Mouse (Mus musculus) hindbrain, embryonic 16.5 days (tissue): ENCODE results near the gene Hsp90aa1. TPM values are rescaled to one million over a fixed set of nuclear protein-coding genes. Genes with fewer than 3 reads are reported as not detected.

ENCODE experiments used
- ATAC-seq: fragments of 200-750 bp; cut with Nextera tagmentation; 2 replicates; pipeline ENCODE4 v1.8.0; 2017; ENCODE audit warnings: moderate TSS enrichment, moderate library complexity
- H3K27ac ChIP-seq: fragments of 300-500 bp; sonication (generic); 2 replicates; pipeline ENCODE4 v1.5.1; 2014; ENCODE audit warnings: low read depth, mild to moderate bottlenecking, control low read depth, low read length, moderate library complexity
- H3K27me3 ChIP-seq: fragments of 300-500 bp; sonication (generic); replicated peaks from 2 replicates; pipeline ENCODE4 v1.6.1; 2014; ENCODE audit warnings: low read length; ENCODE audit not compliant: control insufficient read depth, insufficient read depth
- H3K36me3 ChIP-seq: fragments of 300-500 bp; sonication (generic); 2 replicates; pipeline ENCODE4 v1.6.1; 2014; ENCODE audit warnings: mild to moderate bottlenecking, low read length, moderate library complexity, mixed read lengths; ENCODE audit not compliant: control insufficient read depth, insufficient read depth
- H3K4me1 ChIP-seq: fragments of 300-500 bp; sonication (generic); 2 replicates; pipeline ENCODE4 v1.6.1; 2014; ENCODE audit warnings: low read depth, low read length; ENCODE audit not compliant: control insufficient read depth, insufficient read depth
- H3K4me2 ChIP-seq: fragments of 300-500 bp; sonication (generic); 2 replicates; pipeline ENCODE4 v1.6.1; 2014; ENCODE audit warnings: mild to moderate bottlenecking, low read length, control low read depth, moderate library complexity
- H3K4me3 ChIP-seq: fragments of 300-500 bp; sonication (generic); 2 replicates; pipeline ENCODE4 v1.5.1; 2014; ENCODE audit warnings: mild to moderate bottlenecking, low read length, control low read depth, moderate library complexity
- H3K9ac ChIP-seq: fragments of 300-500 bp; sonication (generic); 2 replicates; pipeline ENCODE4 v1.6.1; 2014; ENCODE audit warnings: low read depth, mild to moderate bottlenecking, control low read depth, low read length, moderate library complexity
- H3K9me3 ChIP-seq: fragments of 300-500 bp; sonication (generic); 2 replicates; pipeline ENCODE4 v1.6.1; 2014; ENCODE audit warnings: mild to moderate bottlenecking, low read length, moderate library complexity; ENCODE audit not compliant: control insufficient read depth
- WGBS: fragments of 180-500 bp; shearing (Covaris S2); extraction: QIAGEN DNeasy Blood & Tissue Kit; methylation state at CpG from one replicate; pipeline ENCODE4 v1.1.7; 2014; 5-methylcytosine and 5-hydroxymethylcytosine counted together
- microRNA-seq: library from miRNA; unstranded; fragments of <30 nt; microRNA quantifications from one replicate; pipeline ENCODE4, GENCODE M21; 2017
- polyA plus RNA-seq: library from polyadenylated mRNA; unstranded; fragments of >200 nt; fragmentation: Nextera tagmentation; extraction: Ambion mirVana; gene quantifications from 2 replicates; pipeline ENCODE4 v1.2.1, GENCODE M21; 2015

The Hsp90aa1 gene
- polyA plus RNA-seq, 1 experiment from 2014 or later: 1,618 TPM

DNA sequence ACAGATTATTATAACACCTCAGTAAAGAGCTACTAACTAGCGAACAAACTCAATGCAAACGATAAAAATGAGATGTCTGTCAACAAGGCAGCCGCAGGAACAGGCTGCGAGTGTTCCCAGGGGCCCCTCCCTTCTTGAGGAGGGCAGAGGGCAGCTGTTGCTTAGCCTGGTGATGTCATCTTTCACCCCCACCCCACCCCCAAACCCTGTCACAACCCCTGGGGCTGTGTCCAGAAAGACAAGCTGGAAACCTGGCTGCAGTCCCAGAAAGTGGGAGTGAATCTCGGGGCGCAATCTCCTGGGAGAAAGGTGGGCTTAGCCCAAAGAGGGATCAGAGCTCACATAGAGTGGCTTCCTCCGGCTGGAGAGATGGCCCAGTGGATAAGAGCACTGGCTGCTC, 21.3 kb downstream of the Hsp90aa1 start:
- H3K9ac ChIP-seq: no peak overlapping the region
- no peak for ATAC-seq
- 43% methylated on average over 7 of the region's 7 CpGs for WGBS
- H3K4me1 ChIP-seq: no peaks in the 10 kb centered on the region
- H3K36me3 ChIP-seq: no peaks in the 10 kb centered on the region
- no peak overlapping the region for H3K27ac ChIP-seq
- H3K4me3 ChIP-seq: no peak overlapping the region
- H3K9me3 ChIP-seq: no peaks in the 10 kb centered on the region
- no peaks in the 10 kb centered on the region for H3K27me3 ChIP-seq
- no peak overlapping the region for H3K4me2 ChIP-seq

DNA sequence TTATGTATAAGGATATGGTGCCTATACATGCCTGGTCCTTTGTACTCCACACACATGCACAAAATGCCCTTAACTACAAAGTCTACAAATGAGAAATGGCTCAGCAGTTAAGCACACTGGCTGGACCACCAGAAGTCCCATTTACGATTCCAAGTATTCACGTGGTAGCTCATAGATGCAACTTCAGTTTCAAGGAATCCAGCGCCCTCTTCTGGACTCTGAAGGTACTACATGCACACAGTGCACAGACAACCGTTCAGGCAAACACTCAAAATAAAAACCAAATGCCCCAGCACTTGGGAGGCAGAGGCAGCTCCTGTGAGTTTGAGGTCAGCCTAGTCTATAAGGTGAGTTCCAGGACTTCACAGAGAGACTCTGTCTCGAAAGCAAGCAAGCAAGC, 28.3 kb downstream of the Hsp90aa1 start:
- Histone ChIP-seq H3K4me3 (no peak overlapping the region), H3K9ac (no peak overlapping the region), H3K27ac (no peak overlapping the region), H3K27me3 (no peaks in the 10 kb centered on the region), H3K9me3 (no peaks in the 10 kb centered on the region; the same call in 1 of the 2 replicates), H3K4me1 (no peaks in the 10 kb centered on the region), H3K4me2 (no peak overlapping the region), H3K36me3 (peaks cover 5% of the 10 kb centered on the region; the same call in 1 of the 2 replicates)
- 48% methylated on average over 5 of the region's 5 CpGs for WGBS
- no peak for ATAC-seq

DNA sequence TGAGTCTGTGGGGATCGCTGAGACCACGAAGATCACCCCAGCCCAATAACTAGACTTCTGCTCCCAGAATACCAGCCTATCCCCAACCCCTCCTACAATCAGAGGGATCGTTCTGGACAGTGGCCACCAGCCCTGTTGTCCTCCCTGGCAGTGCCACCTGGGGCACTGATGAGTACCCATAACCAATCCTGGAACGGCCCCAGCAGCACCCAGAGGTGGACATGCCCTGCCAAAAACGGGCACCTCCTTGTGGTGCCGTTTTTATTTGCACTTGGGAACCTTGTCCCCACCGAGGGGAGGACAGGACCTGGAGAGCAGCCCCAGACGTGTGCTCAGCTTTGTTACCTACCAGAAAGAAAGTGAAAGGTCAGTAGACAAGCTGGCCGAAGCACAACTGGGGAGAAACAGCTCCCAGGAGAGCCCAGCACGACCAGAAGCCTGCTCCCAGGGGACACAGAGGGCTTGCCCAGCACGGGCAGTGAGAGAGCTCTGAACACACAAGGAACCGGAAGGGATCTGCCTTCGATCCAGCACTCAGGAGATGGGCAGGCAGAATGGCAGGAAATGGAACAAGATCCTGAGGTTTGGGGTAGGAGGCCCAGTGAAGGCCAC, 35.0 kb downstream of the Hsp90aa1 start:
- no peak overlapping the region for H3K4me3 ChIP-seq
- no peak overlapping the region for H3K9ac ChIP-seq
- WGBS: 88% methylated on average over 13 of the region's 13 CpGs
- no peaks in the 10 kb centered on the region for H3K4me1 ChIP-seq
- no peak overlapping the region for H3K4me2 ChIP-seq
- peaks cover 67% of the 10 kb centered on the region for H3K36me3 ChIP-seq
- no peaks in the 10 kb centered on the region for H3K27me3 ChIP-seq
- H3K9me3 ChIP-seq: no peaks in the 10 kb centered on the region
- ATAC-seq: no peak
- no peak overlapping the region for H3K27ac ChIP-seq

DNA sequence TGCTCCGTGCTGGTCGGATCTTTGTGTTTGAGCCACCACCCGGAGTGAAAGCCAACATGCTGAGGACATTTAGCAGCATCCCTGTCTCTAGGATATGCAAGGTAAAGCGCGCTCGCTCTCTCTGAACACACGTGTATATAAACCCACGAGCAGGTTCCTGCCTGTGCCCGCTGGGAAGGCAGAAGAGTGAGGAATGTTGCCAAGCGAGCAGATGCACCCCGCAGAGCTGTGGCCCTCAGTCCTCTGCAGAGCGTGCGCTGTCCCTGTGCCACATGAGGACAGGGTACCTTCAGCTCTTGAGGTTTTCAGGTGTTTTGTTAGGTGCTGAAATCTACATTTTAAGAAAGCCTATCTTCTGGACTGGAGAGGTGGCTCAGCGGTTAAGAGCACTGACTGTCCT, 40.8 kb downstream of the Hsp90aa1 start:
- ATAC-seq: no peak
- no peak overlapping the region for H3K4me3 ChIP-seq
- H3K27ac ChIP-seq: no peak overlapping the region
- no peaks in the 10 kb centered on the region for H3K9me3 ChIP-seq
- peaks cover 91% of the 10 kb centered on the region for H3K36me3 ChIP-seq
- 95% methylated on average over 14 of the region's 14 CpGs for WGBS
- H3K4me1 ChIP-seq: no peaks in the 10 kb centered on the region
- no peak overlapping the region for H3K4me2 ChIP-seq
- no peak overlapping the region for H3K9ac ChIP-seq
- H3K27me3 ChIP-seq: no peaks in the 10 kb centered on the region

DNA sequence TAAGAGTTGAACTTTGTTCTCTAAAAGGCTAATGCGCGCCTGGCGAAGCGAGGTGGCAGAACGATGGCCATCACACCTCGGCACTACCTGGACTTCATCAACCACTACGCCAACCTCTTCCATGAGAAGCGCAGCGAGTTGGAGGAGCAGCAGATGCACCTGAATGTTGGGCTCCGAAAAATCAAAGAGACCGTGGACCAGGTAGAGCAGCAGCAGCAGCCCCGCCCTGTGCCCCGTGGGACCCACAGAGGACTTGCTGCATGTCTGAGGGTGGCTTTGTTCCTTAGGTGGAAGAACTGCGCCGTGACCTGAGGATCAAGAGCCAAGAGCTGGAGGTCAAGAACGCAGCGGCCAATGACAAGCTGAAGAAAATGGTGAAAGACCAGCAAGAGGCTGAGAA, 51.1 kb downstream of the Hsp90aa1 start:
- no peaks in the 10 kb centered on the region for H3K27me3 ChIP-seq
- H3K36me3 ChIP-seq: peaks cover 83% of the 10 kb centered on the region
- no peaks in the 10 kb centered on the region for H3K4me1 ChIP-seq
- H3K9me3 ChIP-seq: no peaks in the 10 kb centered on the region
- no peak overlapping the region for H3K4me2 ChIP-seq
- no peak overlapping the region for H3K4me3 ChIP-seq
- ATAC-seq: no peak
- H3K9ac ChIP-seq: no peak overlapping the region
- 98% methylated on average over 17 of the region's 17 CpGs for WGBS
- H3K27ac ChIP-seq: no peak overlapping the region

DNA sequence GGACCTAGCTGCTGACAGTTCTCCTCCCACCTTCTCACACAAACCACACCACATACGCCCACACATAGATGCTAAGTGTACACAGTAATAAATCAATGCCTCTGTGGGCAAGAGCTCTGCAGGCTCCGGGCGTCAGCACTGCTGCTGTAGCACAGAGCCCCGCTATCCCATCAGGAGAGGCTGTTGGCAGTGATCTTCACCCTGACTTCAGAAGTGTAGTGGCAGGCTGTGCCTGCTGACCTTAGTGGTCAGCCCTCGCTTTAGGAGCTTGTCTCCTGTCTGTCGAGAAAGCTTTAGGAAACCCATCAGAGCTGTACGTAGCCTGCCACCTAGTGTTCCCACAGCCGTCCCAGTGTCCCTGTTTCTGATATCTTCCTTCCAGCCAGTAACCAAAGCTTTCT, 52.3 kb downstream of the Hsp90aa1 start:
- 82% methylated on average over 8 of the region's 8 CpGs for WGBS
- Histone ChIP-seq H3K9ac (no peak overlapping the region), H3K27ac (no peak overlapping the region), H3K4me2 (no peak overlapping the region), H3K9me3 (no peaks in the 10 kb centered on the region), H3K4me1 (no peaks in the 10 kb centered on the region), H3K27me3 (no peaks in the 10 kb centered on the region), H3K36me3 (peaks cover 79% of the 10 kb centered on the region), H3K4me3 (no peak overlapping the region)
- ATAC-seq: no peak

Small RNA genes within 50 kb of the gene (microRNA-seq; reads per million reads assigned to microRNA genes)
- not detected for gene Gm27299

Other genes with a start within 250 kb of the Hsp90aa1 start
- 85.8 and 91.5 TPM in 2 replicates for gene Dync1h1, start 101.3 kb downstream of the Hsp90aa1 start, polyA plus RNA-seq
- 0.16 and 0.55 TPM in 2 replicates for gene 1700001K19Rik, start 20.1 kb downstream of the Hsp90aa1 start, polyA plus RNA-seq
- gene Wdr20, start 35.2 kb upstream of the Hsp90aa1 start, polyA plus RNA-seq: 23.0 TPM in 2 replicates
- 13.9 and 16.8 TPM in 2 replicates for gene Mok, start 138.2 kb upstream of the Hsp90aa1 start, polyA plus RNA-seq
- gene Zfp839, start 147.5 kb upstream of the Hsp90aa1 start, polyA plus RNA-seq: 3.6 and 3.7 TPM in 2 replicates
- gene Cinp, start 186.4 kb upstream of the Hsp90aa1 start, polyA plus RNA-seq: 80.9 and 98.1 TPM in 2 replicates
- gene Tecpr2, start 186.5 kb upstream of the Hsp90aa1 start, polyA plus RNA-seq: 5.3 and 7.0 TPM in 2 replicates